Mouse (Mus musculus) kidney, adult 18-20 months (tissue): ENCODE measurements around the gene Vmn2r45.
"Not testable (repeated sequence)": the region's sequence is repeated elsewhere in the genome, so short reads cannot be mapped to it uniquely, and the experiment has no call there.

ENCODE experiments used
- DNase-seq: peaks from one replicate; pipeline ENCODE4 v3.0.0; 2021

Gene Vmn2r45

DNA sequence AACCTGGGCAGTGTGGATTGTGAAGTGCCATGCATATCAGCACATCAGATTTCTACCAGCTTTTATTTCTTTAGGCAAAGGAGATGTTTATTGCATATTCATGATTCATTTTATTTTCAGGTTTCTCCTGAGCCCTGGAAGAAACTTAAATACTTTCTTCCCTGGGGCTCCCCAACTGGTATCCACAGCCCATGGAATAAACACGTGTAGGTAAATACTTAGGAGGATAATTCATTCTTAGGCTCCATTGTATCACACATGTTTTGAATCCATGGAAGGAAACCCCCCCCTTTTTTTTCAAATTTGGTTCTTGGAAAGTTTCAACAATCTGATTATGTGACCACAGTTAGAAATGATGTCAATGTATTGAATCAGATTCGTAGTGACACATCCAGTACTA lies at the start of gene Vmn2r45:
Gene Vmn2r45, minus strand, starts transcription at position 101 of the 400 bp plus-strand sequence.
- not testable (repeated sequence) for DNase-seq
